Mouse (Mus musculus) frontal cortex, adult (tissue): Measurements from ENCODE around the gene Nqo2.

Experiments
- ATAC-seq: cut with Nextera tagmentation; 2 replicates; pipeline ENCODE4 v1.9.2; 2017; ENCODE audit warnings: mild to moderate bottlenecking, moderate library complexity, mixed read lengths; ENCODE audit not compliant: low TSS enrichment

Gene Nqo2

DNA sequence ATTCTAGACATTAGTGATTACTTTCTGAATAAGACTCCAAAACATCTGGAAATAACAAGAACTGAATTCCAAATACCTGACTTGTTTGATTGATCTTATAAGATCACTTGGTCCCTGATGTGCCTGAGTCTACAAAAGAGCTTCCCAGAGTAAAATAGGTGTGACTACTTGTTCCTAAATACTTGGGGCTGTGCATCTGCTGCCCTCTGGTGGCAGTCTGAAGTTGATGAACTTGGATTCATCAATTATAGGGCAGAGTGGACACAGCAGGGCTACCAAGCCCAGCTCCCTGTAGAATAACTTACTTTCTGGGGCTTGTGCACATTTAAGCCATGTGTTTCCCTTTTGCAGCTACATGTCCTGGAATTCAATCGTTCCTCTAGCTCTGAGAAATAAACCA lies 30.7 kb downstream of the Nqo2 start:
- peak; percentile 93 for ATAC-seq

DNA sequence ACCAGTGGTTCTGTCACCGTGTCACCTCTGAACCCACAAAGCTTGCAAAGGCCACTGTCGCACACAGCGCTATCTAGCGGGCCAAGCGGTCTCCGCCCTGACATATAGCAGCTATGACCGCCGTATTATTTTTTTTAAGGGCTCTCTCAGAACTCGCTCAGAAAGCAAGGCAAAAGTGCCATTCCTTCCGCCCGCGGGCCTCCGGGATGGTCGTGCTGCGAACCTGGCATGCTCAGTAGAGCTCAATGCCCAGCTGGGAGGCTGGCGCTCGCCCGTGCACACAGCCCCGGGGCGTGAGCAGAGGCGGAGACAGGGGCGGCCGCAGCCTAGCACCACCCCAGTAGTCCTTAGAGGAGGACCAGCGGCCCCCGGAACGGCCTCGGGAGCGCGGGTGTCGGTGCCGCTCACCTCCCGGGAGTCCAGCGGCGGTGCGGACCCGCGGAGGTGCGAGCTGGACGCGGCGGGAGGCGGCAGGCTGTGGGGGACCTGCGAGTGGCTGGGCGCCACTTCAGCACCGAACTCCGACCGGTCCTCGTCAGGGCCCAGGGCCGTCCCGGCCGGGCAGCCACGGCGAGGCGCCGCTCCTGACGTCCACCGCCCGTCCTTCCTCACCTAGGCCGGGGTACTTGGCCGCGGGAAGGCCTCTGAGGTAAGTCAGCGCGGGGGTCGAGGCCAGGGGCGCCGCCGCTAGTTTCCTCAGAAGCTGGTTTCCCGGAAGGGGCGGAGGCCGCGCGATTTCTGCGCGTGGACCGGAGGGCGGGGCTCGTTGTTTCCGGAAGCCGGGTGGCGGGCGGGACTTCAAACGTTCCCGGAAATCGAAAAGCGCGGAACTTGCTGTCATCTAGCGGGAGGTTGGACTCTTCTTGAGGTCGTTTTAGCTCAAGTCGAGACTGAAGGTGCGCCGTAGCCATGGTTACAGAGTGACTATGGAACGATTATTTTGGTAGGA lies 37.8 kb downstream of the Nqo2 start, which contains the start of the genes Ripk1 and Serpinb6a:
Gene Ripk1 (plus strand): TSS at position 306 of the 949 bp plus-strand sequence.
Gene Serpinb6a (minus strand): TSS at position 737 of the 949 bp plus-strand sequence.
- peak; percentile 93 for ATAC-seq

DNA sequence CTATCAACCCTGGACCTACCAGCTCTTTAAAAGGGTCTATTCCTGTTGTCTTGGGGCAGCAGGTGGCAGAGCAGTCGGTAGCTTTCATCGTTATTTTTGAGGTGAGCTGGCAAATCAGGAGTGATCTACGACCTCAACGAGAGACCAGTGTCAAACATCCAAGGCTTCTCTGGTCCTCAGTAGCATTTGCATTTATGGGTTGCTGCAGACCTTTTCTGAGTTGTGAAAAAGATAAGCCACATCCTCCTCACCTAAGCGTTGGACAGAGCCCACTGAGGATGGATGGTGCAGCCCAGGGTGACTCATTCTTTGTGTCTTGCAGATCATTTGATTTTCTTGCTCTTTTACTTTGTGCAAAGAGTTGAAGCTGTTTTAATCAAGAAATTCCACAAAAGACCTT lies 38.6 kb downstream of the Nqo2 start:
- peak; percentile 17; the same call in 1 of the 2 replicates for ATAC-seq

DNA sequence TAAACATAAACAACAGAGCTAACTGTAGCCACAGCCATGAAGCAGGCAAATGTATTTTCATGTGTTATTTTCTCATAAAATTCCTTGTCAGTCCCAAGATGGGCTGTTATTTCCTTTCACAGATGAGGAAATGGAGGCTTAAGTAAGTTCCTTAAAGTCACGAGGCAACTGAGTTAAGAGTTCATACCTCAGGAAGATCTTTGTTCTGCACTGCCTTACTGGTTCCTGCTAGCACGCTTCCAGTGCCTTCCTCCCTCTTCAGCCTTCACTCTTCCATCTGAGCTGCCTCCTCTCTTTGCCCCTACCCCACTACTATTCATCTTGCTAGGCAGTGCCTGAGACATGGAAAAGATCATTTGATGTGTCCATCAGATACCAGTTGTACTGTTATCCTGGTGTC lies 42.7 kb downstream of the Nqo2 start:
- ATAC-seq, result no peak

DNA sequence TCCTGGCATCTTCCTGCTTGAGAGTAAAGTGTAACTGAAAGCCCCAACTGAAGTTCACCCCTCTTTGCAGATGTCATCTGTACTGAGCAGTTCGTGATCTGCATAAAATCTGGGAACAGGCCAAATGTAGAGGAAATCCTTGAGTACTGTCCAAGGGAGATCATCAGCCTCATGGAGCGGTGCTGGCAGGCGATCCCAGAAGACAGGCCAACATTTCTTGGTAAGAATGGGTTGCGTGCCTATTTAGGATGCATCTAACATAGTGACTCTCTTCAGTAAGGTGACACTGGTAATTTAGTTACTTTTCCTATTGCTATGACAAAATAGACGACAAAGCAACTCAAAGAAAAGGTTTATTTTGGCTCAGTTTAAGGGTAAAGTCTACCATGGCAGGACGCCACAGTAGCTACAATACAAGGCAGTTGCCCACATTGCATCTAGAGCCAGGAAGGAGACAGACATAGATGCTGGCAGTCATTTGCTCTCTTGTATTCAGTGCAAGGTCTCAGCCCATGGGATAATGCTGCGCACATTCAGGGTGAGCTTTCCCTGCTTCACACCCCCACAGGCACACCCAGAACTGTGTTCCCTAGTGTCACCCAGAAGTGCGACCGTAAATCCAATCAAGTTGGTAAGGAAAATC lies 52.6 kb downstream of the Nqo2 start:
- no peak for ATAC-seq

DNA sequence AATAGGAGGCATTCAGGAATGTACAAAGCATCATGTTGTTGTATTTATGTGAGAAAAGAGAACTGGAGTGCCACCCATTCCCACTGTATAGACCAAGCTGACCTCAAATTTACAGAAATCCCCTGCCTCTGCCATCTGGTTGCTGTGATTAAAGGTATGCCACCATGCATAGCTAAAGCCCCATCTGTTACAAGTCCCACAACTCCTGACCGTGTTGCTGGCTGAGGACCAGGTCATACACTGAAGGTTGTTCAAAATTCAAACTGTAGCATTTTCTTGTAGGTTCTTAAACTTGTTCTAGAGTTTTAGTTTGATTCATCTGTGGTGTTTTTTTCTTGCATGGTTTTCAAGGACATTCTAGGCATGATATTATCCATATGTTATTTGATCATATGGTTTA lies 54.0 kb downstream of the Nqo2 start:
- ATAC-seq, result no peak

DNA sequence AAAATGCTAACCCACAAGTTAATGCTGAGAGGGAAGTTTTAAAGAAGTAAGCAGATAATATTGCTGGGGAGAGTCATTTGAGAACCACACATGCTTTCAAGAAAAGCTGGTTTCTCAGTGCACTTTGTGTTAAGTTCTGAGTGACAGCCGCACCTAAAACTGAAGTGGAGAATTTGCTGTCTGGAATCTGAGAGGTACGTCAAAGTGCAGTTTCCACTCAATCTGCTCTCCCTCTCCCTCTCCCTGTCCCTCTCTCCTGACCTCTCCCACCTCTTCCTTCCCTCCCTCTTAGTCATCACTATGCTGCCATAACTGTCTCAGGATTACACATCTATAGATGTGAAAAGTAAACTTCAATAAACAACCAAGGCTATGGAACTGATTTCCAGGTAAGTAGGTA lies 57.5 kb downstream of the Nqo2 start:
- no peak for ATAC-seq

DNA sequence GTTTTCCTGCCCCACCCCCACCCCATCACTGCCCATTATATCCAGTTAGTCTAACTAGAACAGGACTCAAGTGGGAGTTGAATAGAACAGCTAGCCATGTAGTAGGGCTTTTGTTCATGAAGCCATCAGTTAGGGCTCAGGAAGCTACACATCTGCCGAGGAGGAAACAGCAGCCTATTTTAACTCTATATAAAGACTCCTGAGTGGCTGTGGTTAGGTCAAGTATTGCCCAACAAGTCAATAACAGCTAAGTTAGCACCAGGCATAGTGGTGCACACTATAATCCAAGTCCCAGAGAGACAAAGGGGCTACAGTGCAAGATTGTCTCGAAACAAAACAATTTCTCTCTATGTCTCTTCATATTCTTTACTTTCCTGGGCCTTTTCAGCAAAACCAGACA lies 67.6 kb downstream of the Nqo2 start:
- ATAC-seq, result no peak

DNA sequence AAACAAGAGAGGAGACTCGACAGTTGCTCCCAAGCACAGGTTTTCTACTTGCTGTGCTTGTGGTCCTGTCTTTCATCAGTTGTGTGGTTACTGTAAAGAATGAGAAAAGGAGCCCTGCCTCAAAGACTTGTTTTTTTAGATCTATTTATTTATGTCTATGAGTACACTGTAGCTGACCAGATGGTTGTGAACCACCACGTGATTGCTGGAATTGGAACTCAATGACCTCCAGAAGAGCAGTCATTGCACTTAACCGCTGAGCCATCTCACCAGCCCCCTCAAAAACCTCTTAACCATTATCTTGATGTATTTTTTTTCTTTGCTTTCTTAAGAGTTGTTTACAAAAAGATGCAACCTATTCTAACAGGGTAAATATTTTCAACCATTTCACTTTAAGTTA lies 70.9 kb downstream of the Nqo2 start:
- ATAC-seq, result no peak

DNA sequence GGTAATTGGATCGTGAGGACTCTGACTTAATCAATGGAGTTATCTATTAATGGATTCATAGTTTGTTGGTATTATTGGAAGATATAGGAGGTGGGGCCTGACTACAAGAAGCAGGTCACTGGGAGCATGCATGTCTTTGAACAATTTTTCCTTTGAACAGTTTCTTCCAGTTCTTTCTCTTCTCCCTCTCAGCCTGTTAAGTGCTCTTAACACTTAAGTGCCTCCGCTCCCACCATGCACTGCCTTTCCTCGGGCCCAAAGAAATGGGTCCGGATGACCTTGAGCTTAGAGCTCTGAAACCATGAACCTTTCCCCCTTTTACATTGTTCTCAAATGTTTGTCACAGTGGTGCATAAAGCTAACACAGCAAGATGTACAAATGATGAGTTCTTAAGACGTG lies 72.2 kb downstream of the Nqo2 start:
- no peak for ATAC-seq

DNA sequence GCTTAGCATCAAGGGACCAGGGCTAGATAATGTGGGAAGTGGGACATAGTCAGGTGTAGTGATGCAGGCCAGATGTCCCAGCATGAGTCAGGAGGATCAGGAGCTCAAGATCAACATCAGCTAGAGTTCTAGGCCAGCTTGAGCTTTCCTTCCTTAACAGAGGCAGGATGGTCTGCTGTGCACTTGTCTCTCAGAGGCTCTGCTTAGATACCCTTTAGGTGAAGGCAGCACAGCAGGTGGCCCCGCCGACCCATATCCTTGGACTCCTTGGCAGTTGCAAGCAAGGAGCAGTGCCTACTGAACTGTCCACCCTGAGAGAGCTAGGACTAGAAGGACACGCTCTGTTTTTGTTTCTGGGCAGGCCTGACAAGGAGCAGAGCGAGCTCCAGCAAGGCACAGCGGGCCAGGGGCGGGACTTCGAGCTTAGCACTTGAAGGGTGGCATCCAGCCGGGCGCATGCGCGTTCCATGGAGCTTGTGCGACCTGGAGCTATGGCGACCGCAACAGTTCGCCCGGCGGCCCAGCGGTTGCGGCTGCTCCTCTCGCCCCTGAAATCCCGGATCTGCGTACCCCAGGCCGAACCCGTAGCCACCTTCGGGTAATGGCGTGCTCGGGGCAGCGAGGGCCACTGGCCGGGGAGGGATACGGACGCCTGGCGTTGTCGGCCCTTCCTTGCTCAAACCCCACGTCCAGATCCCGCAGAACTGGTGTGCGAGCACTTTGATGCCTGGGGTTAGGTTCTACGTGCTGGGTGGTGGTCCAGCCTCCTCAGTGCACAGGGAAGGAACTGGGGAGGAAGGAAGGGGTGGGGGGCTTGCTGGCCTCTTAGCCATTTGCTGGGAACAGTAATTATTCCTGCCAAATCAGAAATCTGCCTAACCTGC lies 72.9 kb downstream of the Nqo2 start, which contains the start of gene Bphl:
Gene Bphl (plus strand): TSS at position 426 of the 884 bp plus-strand sequence.
- ATAC-seq, result peak; percentile 99

DNA sequence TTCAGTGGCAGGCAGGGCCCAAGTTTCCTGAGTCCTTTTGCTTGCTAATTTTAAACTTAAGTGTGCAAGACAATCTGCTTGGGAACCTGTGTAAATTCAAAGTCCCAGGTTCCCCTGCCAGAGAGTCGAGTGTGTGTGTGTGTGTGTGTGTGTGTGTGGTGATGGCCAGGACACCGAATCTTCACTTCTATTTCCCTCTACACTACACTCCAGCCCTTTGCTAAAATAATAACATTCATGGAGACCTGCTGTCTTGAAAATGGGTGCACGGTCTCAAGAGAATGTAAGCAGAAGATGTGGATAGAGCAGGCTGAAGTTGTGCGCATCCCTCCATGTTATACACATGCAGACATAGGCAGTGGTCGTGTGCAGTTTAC lies 73.6 kb downstream of the Nqo2 start:
- peak; percentile 3; the same call in 1 of the 2 replicates for ATAC-seq
